Mouse (Mus musculus): ENCODE measurements around the gene Ntng1.
A peak's percentile ranks its signal among the peaks of the same experiment; 100 is the strongest.

Gene Ntng1

DNA sequence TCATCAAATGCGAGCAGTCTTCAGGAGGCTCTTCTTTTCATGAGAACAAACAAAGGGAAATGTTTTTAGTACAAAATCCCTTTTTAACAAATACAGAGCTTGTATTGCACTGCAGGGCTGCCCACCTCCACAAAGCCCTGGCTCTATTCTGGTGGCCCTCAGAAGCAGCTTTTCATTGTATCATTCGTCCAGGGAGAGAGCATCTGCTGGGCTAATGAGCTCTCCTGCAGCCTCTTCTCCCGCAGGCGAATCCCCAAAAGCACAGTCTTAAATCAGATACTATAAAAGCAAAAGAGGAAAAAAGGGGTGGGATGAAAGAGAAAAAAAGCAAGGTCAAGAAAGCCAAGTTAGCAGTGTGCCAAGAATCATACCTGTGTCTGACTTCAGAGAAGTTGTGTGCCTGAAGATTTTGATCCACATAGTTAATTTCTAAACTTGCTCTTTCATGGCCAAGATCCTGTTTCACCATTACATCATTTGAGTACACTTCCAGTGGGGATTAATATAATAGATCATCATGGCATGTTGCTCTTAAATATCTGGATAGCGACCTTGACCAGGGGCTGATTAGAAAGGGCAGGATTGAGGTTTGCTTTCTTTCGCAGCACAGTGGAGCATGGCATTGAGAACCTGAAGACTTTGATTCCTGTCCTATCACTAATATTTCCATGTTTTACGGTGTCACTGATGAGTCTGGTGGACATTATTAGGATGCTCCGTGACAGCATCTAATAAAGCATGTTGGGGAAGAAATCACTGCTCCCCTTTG, 225.7 kb downstream of the Ntng1 start:
- DNase-seq: no peak

DNA sequence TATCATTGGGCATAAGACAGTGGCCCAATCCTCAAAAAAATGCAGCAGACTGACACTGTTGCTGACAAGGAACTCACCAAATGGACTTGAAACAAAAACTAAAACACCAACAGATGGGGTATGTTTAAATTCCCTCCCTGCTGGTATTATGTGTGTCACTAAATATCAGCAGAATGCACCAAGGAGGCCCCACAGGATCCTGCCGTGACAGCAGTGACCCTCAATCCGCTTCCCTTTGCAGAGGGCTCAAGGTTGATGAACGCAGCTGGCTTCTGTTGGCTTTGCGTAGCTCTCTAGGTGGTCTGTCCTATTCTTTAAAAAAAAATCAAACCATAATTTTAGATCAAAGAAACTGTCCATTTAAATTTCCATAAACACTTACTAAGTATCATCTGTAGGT, 226.7 kb downstream of the Ntng1 start:
- no peak for DNase-seq

DNA sequence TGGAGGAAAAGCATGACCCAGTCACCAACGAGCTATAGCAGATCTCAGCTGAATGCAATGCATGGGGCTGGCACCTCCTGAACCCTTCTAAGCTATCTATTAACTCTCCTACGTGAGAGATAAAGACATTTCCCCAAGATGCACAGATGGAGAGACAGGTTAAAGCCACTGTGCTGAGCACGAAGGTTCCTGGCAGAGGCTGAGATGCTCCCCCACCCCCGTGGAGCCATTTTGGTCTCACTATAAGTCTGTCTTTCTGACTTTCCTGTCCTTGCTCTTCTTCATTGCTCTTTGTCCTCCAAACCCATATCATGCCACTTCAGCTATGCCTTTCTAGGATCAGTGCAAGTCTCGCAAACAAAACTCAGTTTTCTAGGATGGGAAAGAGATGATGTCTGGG, 229.6 kb downstream of the Ntng1 start:
- DNase-seq: no peak

DNA sequence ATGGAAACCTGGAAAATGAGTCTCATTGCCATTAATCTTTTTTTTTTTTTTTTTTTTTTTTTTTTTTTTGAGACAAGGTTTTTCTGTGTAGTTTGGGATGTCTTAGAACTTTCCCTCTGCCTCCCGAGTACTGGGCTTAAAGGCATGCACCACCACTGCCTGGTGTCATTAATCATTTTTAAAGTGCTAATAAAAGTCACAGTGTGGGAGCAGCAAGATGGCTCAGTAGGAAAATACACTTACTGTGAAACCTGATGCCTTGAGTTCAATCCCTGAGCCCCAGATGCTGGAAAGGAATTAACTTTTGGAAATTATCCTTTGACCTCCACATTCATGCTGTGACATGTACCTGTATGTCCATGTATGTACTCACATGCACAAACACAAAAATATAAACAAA, 253.2 kb downstream of the Ntng1 start:
- no peak for DNase-seq

DNA sequence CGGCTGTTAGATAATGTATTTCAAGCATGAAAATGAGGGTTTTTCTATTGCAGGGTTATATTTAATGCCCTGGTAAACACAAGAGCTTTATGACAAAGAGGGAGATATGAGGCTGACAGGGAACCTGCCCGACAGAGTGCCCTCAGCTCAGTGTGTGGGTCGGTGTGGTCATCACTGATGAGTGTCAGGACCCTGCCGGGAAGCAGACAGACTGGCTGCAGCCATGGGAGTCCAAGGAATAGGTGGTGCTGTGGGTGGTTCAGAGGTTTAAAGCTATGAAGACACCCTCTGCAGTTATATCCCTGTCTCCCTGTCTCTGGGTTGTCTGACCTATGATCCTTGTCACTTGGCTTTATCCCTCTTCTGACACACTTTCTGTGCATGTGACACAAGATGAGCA, 258.1 kb downstream of the Ntng1 start:
- DNase-seq: no peak

DNA sequence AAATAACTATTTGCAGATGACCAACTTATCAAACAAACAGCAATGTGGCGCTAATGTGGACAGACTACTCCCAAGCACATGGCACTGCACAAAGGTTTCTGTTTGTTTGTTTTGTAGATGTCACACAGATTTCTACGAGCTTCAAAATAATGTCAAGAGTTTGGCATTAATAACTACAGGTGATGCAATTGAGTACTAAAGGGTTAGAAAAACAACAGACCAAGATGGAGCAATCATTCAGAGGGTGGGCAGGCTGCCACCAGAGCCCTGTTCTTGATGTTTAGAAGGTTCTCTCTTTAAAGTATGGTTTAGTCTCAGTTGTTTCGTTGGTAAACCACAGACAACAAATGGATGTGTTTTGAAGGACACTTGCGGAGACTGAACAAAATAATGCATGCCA, 264.8 kb downstream of the Ntng1 start:
- no peak for DNase-seq

DNA sequence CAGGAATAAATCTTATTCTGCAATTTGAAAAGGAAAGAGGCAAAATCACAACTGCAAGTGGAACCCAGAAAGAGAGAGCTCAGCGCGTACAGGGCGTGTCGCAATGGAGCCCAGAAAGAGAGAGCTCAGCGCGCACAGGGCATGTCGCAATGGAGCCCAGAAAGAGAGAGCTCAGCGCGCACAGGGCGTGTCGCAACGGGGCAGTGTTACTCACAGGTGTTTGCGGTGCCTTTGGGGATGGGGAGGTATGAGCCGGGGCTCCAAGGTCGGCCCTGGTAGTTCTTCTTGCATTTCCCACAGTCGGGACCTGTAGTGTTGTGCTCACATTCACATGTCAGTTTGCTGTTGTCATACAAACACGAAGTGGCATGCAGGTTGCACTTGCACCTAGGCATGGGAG, 271.8 kb downstream of the Ntng1 start:
- DNase-seq: no peak

DNA sequence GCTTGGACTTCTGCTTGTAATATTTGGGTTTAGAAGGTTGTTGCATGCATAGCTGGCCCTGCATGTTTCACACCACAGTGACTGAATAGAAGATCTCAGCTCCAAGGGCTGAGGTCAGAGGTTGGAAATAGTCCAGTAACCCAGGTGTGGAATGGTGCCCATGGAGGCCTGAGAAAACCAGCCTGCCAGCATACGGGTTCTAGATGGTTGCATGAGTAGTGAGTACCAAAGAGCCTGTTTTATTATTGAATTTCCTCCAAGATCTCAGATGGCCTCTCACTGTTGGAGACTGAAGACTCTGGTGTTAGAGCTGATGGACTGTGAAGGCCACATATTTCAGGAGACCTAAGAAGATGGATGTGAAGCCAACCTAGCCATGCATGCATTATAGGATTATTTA, 285.5 kb downstream of the Ntng1 start:
- DNase-seq: peak; percentile 99

DNA sequence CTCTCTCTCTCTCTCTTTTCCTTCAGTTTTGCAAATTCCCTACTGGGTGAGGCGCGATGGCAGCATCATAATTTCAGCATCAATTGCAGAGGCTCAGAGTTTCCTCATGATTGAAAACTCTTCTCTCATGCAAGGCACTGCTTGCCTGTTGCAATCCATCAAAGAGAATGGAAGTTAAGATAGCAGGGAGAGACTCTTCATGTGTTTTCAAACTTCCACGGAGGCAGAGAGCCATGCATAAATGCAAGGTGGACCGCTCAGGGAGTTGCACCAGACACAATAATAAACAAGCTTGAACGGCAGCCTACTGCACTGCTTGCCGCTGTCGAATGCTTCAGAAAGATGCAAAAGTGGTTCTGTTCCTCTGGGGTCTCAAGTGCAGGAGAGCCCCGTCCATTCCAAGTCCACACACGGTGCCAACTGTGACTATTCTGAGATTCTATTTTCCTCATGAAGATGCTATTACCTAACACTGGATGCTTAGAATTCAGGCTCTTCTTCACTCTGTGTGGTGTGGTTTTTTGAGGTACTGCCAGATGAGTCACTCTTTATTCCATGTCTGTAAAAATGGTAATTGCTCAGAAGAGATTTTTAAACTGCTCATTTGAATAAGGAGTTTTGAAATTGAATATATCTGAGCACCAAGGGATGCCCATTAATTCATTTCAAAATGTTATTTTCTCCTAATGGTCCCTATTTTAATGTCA, 289.2 kb downstream of the Ntng1 start:
- no peak for DNase-seq

DNA sequence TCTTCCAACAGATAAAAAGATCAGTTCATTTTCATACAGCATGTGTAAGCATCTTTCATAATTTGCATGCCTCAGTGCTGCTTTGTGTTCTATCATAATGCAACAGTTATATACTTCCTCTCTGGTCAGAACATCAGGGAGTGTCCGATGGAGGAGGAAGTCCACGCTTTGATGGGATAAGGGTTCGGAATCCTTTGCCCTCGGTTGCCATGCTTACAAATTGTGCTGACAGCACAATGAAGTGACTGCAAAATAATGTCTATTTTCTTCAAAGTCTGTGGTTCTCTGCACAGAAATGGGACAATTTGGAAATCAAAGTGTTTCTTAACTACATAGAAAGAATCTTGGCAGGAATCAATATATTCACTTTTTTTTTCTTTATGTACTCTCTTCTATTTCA, 297.2 kb downstream of the Ntng1 start:
- no peak for DNase-seq

DNA sequence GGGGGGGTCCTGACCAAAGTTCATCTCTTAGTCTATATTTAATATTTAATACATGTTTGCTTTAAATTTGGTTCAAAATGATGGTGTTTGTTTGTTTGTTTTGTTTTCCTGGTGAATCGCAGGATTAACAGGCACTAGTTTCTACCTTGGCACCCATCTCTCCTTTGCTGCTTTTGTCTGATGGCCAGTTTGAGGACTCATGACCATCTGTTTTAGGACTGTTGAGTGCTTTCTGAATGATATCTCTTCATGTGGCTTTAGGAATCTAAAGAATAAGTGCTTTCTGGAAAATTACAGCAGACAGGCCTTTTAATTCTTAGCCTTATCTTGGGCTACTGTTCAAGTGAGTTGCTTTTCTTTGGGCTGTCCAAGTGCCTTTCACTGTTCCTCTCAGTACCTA, 318.0 kb downstream of the Ntng1 start:
- DNase-seq: peak; percentile 41

DNA sequence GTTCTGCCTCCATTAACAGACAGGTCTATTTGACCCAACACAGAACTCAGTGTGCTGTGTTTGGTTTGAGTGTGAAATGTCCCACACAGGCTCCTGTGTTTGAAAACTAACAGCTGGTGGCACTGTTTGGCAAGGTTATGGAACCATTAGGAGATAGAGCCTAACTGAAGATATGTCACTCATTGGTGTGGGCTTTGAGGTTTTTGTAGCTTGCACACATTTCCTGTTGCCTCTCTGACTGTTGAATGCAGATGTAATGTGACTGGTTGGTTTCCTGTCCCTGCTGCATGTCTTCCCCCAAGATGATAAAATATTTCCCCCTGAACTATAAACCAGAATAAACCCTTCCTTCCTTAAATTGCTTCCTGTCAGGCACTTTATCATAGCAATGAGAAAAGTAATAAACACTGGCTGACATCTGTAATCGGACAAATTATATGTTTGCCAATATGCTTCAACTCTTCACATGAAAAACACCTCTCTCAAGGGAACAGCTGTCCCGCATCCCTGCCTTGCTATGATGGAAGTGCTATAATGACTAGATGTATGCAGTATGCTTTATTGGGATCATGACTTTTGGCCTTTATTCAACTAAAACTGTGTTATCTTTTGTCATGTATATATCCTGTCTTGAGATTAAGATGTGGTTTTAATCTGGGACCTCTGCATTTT, 320.9 kb downstream of the Ntng1 start:
- DNase-seq: no peak

DNA sequence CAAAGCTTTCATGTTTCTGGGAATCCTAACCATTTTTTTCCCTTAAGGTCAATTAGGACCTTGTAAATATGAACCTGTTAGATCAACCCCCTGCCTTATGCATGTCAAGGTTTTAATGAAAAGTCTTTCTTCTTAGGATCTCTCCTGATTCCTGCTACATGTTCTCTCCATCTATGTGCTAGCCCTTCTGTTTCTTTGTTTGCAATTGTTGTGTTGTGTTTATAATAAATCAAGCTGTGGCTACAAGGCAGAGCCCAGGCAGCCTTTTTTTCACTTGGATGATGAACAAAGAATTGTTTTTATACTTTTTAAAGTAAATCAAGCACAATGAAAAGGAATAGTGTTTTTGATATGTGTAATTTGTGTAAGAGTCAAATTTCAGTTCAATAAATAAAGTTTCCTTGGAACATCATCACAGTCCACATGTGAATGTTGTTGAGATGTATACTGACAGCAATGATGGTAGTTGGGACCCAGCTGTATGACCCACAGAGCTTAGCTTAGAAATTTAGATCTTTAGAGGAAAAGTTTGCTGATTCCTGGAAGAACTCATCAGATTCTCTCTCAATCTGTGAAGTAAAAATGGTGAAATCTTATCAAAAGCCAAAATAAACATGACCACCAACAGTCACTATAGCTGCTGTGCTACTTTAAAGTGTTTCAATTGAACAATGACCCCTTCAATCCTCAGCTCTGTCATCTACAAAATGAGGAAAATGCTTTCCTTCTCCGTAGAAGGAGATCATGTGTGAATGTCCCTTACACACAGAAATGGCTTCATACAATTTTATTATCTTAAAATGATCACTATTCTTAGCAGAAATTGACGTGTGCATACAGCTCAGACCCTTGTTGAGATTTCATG, 324.8 kb downstream of the Ntng1 start:
- no peak for DNase-seq

DNA sequence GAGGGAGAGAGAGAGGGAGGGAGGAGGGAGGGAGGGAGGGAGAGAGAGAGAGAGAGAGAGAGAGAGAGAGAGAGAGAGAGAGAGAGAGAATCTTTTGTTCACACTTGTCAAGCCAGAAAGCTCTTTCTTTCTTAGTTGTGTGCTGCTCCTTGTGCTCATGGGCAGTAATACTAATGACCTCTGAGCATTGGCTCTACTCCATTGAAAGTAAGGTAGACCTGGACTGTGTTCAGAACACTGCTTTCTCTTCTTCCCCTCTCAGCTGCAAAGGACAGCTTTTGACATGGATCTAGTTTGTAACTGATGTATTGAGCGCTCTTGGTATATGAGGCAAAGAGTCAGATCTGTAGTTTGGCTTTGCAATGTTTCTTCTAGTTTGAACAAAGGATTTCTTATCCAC, 334.7 kb downstream of the Ntng1 start:
- no peak for DNase-seq

DNA sequence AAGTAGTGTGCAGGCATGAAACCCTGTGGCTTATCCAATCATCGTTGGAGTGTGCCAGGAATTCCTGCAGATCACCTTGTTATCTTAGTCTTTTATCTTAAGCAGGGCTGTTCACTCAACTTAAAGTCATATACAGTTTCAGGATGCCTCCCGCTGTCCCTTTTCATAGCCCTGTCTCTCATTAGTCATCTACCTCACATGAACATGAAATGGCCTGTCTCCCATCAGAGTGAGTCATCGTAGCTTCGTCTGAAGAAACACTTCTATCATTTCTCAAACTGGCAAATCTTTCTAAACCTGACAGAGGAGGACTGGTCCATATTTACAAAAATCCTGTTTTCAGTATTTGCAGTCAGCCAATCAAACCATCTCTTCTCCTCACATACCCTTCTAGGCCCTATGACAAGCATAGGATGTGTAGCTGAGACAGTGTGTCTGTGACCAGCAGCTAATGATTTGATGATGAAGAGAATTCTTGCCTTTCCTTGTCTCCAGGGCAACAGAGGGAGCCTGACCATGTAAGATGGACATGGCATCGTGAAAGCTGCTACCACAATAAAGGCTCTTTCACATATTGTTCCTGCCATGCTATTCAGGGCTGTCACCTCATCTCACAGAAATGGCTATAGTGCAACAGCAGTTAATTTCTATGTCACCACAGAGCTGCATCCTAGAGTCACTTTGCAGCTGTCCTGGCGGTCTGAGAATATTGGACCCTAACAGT, 336.4 kb downstream of the Ntng1 start:
- DNase-seq: no peak

DNA sequence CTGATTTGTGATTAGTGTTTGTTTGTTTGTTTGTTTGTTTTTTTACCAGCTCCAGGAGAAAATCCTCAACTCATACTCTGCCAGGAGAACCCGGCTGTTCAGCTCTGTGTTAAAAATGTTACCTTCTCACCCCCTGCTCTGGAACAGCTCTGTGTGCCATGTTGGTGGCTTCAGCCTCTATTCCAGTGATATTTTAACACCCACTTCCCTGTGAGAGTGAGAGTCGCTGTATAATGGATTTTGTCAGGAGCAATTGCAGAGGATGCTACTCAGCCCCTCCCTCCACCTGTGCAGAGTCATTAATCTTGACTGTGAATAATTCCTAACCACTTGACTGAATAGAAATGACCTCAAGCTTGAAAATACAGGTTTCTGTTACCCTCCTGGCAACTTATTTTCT, 339.7 kb downstream of the Ntng1 start:
- DNase-seq: no peak

DNA sequence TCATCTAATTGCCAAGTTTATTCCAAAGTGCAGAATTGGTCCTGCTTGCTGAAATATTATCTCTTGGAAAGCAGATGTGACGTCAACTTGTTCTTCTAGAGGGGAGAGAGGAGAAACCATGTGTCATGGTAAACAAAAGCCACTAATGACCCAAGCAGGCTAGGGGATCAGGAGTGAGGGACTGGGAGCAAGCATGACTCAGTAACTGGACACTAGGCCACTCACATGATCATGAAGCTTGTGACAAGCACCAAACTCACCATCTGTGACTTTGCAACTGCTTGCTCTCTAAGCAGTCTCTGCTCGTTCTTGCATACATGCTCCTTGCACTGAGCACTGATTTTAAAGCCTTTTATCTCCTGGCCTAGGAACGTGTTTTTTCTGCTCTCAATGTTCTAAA, 340.2 kb downstream of the Ntng1 start:
- no peak for DNase-seq

DNA sequence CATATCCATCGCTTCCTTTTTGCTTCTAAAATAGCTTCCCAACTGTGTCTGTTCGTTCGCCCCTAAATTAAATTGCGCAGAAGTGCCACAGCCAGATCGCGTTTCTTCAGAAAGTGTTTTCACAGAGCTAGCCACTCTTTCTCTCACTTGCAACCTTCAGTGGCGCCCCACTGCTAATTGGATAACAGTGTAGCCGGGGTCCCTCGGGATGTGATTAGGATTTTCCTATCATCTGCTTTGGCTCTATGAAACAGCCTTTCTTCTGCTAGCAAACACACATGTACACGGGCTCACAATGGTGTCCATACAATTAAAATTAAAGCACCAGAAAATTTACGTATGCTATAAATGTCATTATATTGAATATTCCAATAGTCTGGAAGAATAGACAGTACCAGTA, 346.5 kb downstream of the Ntng1 start:
- DNase-seq: no peak

DNA sequence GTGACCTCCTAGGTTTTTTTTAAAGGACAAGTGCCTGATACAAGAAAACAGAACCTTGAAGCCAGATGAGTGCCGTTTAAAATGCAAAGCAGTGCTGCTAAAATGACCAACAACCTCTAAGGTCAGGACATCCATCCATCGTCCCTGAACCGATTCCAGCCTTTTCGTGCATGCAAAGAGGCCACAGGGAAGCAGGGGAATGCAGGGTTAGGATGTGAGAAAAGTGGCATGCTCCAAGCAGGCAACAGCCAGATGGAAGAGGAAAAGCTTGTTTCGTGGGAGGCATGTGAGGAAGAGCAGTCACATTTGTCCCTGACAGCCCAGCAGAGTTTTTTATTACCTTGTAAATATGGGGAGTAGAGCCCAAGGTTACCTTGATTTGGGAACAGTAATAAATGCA, 360.6 kb downstream of the Ntng1 start:
- DNase-seq: no peak

DNA sequence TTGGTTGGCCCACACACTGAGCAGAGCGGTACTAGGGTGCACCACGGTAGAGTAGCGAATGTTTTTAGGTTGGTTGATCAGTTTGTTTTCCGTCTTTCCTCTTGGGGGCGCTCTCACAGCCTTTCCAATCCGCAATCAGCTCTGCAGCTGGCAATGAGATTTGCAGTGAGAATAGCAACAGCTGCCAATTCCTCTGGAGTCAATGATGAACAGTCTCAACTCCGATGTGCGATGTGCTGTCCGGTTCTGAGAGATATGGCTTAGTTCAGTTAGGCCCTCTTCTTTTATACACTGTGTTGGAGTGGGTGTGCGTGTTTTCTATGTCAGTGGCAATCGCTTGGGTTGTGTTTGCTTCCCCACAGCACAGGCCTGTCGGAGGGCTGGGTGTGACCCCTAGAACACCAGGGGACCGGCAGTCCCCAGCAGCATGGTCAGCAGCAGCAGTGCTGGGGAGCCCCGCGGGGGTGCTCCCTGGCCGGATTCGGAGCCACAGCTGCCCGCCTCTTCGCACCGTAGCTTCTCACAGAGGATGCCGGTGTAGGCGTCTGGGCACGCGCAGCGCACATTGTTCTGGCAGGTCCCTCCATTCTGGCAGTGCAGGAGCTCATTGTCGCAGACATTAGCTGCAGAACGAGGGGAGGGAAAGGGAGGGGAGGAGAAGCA, 361.4 kb downstream of the Ntng1 start:
- DNase-seq: peak; percentile 47

DNA sequence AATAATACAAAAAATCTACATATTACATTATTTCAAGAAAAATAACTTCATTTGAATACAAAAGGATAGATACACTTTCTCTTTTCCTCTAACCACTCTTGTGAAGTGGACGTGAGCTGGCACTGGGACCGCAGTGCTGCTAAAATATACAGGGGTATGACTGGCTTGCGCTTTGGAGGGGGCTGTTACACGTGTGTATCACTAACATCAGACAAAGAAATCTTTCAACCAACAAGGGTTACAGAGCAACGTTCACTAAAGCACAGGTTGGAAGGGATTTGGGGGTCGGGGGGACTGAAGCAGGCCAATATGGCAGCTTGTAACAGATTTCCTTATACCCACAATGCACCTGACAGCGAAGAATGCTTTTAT, 361.9 kb downstream of the Ntng1 start:
- DNase-seq: no peak

DNA sequence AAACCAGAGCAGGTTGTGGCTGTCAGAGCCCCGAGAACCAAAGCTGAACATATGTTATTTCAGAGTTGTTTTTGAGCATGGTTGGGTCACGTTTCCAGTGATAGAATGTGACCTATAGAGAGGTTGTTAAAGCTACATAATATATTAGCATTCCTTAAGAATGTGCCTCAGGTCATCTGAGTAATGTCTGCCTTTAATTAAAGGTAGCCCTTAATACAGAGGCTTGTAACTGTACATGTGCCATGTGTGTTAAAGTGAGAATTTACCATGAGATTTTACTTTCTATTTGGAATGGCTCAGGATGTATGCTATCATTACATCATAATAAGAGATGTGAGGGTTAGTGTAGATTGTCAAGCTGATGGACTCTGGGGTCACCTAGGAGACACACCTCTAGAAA, 368.6 kb downstream of the Ntng1 start:
- no peak for DNase-seq

Measured in cerebellum, adult 9-10 months (tissue).